Mouse (Mus musculus): ENCODE measurements around the gene Exd1.

DNA sequence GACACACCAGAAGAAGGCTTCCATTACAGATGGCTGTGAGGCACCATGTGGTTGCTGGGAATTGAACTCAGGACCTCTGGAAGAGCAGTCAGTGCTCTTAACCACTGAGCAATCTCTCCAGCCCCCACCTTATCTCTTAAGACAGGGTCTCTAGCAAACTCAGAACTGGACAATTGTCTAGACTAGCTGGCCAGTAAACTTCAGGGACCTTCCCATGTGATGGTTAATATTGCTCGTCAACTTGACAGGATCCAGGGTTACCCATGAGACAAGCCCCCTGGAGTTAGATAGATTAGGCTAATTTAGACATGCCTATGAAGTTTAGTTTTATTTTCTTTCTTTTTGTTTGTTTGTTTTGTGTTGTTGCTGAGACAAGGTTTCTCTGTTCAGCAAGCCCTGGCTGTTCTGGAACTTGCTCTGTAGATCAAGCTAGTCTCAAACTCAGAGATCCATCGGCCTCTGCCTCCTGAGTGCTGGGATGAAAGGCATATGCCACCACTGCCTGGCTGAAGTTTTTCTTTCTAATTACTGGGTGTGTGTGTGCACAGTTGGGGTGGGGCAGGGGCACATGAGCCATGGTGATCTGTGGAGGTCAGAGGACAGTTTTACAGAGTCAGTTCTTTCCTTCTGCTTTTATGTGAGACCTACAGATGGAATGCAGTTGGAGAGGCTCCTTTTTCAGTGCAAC, 46.3 kb downstream of the Exd1 start:
- TF ChIP-seq CTCF (IDR thresholded peaks at IDR 0.05; ENCODE audit: borderline replicate concordance, control insufficient read depth, extremely low read depth, insufficient read depth, low read length, poor library complexity) (no peak), POLR2A (IDR thresholded peaks at IDR 0.05; ENCODE audit: control insufficient read depth, extremely low read depth, insufficient read depth, low read length, poor library complexity) (no peak)

Measured in thymus, adult 2 months (tissue).